Mouse (Mus musculus) intestine, embryonic 16.5 days (tissue): ENCODE measurements around the gene Bcl10. TPM values are rescaled to one million over a fixed set of nuclear protein-coding genes. Genes with fewer than 3 reads are reported as not detected.
"Not testable (repeated sequence)": the region's sequence is repeated elsewhere in the genome, so short reads cannot be mapped to it uniquely, and the experiment has no call there.

ENCODE experiments used
- ATAC-seq: fragments of 200-750 bp; cut with Nextera tagmentation; 2 replicates; pipeline ENCODE4 v1.8.0; 2017; ENCODE audit warnings: moderate TSS enrichment, moderate library complexity
- H3K27ac ChIP-seq: fragments of 300-500 bp; sonication (generic); 2 replicates; pipeline ENCODE4 v1.5.1; 2014; ENCODE audit warnings: mild to moderate bottlenecking, low read length
- H3K27me3 ChIP-seq: fragments of 300-500 bp; sonication (generic); replicated peaks from 2 replicates; pipeline ENCODE4 v1.6.1; 2014; ENCODE audit warnings: low read length, control low read depth, mixed read lengths; ENCODE audit not compliant: control insufficient read depth, insufficient read depth
- H3K36me3 ChIP-seq: fragments of 300-500 bp; sonication (generic); 2 replicates; pipeline ENCODE4 v1.6.1; 2014; ENCODE audit warnings: low read length, control low read depth; ENCODE audit not compliant: control insufficient read depth, insufficient read depth
- H3K4me1 ChIP-seq: fragments of 300-500 bp; sonication (generic); 2 replicates; pipeline ENCODE4 v1.6.1; 2014; ENCODE audit warnings: low read length, control low read depth, mixed read lengths; ENCODE audit not compliant: control insufficient read depth, insufficient read depth
- H3K4me2 ChIP-seq: fragments of 300-500 bp; sonication (generic); 2 replicates; pipeline ENCODE4 v1.6.1; 2014; ENCODE audit warnings: low read depth, low read length, control low read depth
- H3K4me3 ChIP-seq: fragments of 300-500 bp; sonication (generic); 2 replicates; pipeline ENCODE4 v1.5.1; 2014; ENCODE audit warnings: mild to moderate bottlenecking, low read length
- H3K9ac ChIP-seq: fragments of 300-500 bp; sonication (generic); 2 replicates; pipeline ENCODE4 v1.6.1; 2014; ENCODE audit warnings: low read depth, low read length
- H3K9me3 ChIP-seq: fragments of 300-500 bp; sonication (generic); 2 replicates; pipeline ENCODE4 v1.6.1; 2016; ENCODE audit warnings: low read length, control low read depth; ENCODE audit not compliant: control insufficient read depth
- WGBS: fragments of 180-500 bp; shearing (Covaris S2); extraction: QIAGEN DNeasy Blood & Tissue Kit; methylation state at CpG from one replicate; pipeline ENCODE4 v1.1.7; 2014; 5-methylcytosine and 5-hydroxymethylcytosine counted together
- polyA plus RNA-seq: library from polyadenylated mRNA; unstranded; fragments of >200 nt; fragmentation: Nextera tagmentation; extraction: Ambion mirVana; gene quantifications from 2 replicates; pipeline ENCODE4 v1.2.1, GENCODE M21; 2015

Gene Bcl10
- polyA plus RNA-seq, 1 experiment from 2014 or later: 51.7 TPM

DNA sequence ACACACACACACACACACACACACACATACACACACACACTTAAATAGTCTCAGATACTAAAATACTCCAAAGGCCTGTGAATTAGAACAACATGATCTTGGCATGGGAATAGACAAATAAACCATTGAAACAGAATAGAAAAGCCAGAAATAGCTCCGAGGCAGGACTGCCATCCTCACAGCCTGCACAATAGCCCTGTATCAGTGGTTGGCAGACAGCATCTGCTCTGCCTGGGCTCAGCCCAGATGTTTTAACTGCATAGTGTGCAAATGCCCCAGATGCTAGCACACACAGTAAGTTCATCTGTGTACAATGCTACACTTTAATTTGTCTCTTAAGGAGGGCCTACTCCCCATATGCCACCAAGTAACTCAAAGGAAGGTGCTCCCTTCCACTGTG is 37.2 kb downstream of the Bcl10 start:
- WGBS: 65% methylated on average over 1 of the region's 1 CpGs
- ATAC-seq: no peak

DNA sequence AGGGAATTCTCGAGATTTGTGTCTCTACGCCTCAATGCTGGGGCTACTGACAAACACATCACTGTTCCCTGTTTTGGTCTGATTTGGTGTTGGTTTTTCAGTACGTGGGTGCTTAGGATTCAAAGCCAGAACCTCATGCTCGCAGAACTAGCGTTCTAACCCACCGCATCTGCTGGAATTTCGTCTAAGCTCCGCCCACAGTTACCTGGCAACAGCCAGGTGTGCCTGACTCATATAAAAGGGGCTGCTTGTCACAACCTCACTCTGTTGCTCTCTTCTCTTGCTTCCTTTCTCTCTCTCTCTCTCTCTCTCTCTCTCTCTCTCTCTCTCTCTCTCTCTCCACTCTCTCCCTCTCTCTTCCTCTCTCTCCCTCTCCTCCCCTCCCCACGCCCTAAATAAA is 39.8 kb downstream of the Bcl10 start:
- Histone ChIP-seq H3K4me2 (no peak overlapping the region), H3K9ac (no peak overlapping the region), H3K27ac (no peak overlapping the region), H3K4me3 (no peak overlapping the region), H3K36me3 (no peaks in the 10 kb centered on the region), H3K9me3 (no peaks in the 10 kb centered on the region), H3K4me1 (peaks cover 16% of the 10 kb centered on the region), H3K27me3 (no peaks in the 10 kb centered on the region)
- WGBS: 29% methylated on average over 9 of the region's 9 CpGs
- no peak for ATAC-seq

More for the DNA sequence above, 37.2 kb downstream of the Bcl10 start:
- Histone ChIP-seq H3K9me3 (no peaks in the 10 kb centered on the region), H3K27ac (no peak overlapping the region), H3K4me2 (no peak overlapping the region), H3K4me3 (no peak overlapping the region), H3K27me3 (no peaks in the 10 kb centered on the region), H3K36me3 (no peaks in the 10 kb centered on the region), H3K9ac (no peak overlapping the region), H3K4me1 (peaks cover 13% of the 10 kb centered on the region)

DNA sequence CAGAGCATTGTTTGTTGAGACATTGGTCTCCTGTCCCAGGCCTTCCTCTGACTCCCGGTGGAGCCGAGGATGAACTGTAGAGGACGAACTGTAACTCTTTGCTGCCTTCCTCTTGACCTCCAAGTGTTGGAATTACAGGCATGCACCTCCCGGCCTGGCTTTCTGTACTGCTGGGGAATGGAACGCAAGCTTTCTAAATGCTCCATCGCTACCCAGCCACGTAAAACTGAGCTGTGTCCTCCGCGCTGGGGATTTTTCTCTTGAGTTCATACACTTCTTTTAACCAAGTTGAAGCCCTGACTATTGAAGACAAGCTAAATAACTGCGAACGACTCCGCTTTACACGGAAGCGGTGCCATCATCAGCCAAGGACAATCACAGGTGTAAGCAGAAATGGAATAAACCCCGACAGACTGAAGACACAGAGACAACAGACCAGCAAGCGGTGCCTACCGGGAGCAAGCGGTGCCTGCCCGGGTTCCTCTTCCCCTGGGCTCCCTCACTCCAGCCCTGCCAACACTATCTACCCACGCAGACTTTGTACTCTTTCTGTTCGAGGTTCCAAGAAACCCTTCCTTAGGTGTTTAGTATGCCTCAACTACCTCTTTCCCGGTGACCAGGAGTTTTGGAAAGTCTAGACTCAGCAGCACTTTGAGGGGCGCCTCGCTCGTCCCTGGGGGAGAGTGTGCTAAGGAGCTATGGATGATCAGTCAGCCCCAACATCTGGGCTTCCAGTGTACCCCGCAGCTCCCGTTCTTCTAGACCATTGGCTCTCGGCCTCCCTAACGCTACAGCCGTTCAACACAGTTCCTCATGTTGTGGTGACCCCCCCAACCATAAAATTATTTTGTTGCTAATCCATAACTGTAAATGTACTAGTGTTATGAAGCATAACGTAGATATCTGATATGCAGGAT is 40.8 kb downstream of the Bcl10 start:
- peak overlapping the region; percentile 27 for H3K9ac ChIP-seq
- no peaks in the 10 kb centered on the region for H3K36me3 ChIP-seq
- H3K4me2 ChIP-seq: peak overlapping the region; percentile 35
- WGBS: 20% methylated on average over 31 of the region's 31 CpGs
- H3K4me3 ChIP-seq: peak overlapping the region; percentile 11; the same call in 1 of the 2 replicates
- peak overlapping the region; percentile 65 for H3K27ac ChIP-seq
- peaks cover 16% of the 10 kb centered on the region for H3K4me1 ChIP-seq
- peak; percentile 37 for ATAC-seq
- no peaks in the 10 kb centered on the region for H3K27me3 ChIP-seq
- no peaks in the 10 kb centered on the region for H3K9me3 ChIP-seq

DNA sequence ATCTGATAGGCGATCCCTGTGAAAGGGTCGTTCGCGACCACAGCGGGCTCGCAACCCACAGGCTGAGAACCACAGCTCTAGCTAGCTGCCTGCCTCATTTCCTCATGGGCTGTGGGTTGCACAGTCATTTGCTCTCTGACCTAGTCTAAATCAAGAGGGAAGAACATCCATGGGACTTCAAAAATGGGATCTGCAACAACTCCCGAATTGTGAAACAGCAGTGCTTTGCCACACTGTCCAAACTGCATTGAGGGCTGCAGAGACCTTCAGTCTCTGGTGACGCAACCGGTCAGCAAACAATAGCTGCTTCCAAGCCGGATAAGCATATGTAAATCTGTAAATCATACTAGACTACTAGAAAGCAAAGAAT is 41.4 kb downstream of the Bcl10 start:
- Histone ChIP-seq H3K4me3 (0 out of 2 replicates have a peak overlapping the region, but pooled peaks have one; percentile 11), H3K9me3 (no peaks in the 10 kb centered on the region), H3K9ac (0 out of 2 replicates have a peak overlapping the region, but pooled peaks have one; percentile 3), H3K4me1 (peaks cover 16% of the 10 kb centered on the region), H3K27ac (peak overlapping the region; percentile 65), H3K4me2 (peak overlapping the region; percentile 35), H3K27me3 (no peaks in the 10 kb centered on the region), H3K36me3 (no peaks in the 10 kb centered on the region)
- WGBS: 26% methylated on average over 10 of the region's 10 CpGs
- peak; percentile 91 for ATAC-seq

DNA sequence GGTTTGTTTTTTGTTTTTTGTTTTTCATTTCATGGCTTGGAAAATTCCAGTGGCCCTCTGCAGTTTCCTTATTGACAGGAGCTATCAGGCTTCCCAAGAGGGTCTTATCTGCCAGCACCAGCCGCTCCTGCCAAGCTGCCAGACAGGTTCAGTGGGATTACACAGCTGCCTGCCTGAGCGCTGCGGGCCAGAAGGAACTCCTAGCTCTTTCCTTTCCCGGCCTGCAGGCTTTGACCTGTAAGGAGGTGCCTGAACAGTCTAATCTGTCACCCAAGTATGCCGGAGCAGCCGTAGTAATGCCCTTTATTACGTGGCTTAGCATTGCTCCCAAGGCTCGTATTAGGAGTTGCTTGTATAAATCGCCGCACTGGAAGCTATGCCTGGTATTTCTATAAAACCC is 41.9 kb downstream of the Bcl10 start:
- Histone ChIP-seq H3K36me3 (no peaks in the 10 kb centered on the region), H3K27me3 (no peaks in the 10 kb centered on the region), H3K4me3 (peak overlapping the region; percentile 5; the same call in 1 of the 2 replicates), H3K4me1 (peaks cover 16% of the 10 kb centered on the region), H3K27ac (peak overlapping the region; percentile 65), H3K9me3 (no peaks in the 10 kb centered on the region), H3K4me2 (peak overlapping the region; percentile 35), H3K9ac (peak overlapping the region; percentile 21; the same call in 1 of the 2 replicates)
- ATAC-seq: peak; percentile 95
- WGBS: 8% methylated on average over 10 of the region's 10 CpGs

DNA sequence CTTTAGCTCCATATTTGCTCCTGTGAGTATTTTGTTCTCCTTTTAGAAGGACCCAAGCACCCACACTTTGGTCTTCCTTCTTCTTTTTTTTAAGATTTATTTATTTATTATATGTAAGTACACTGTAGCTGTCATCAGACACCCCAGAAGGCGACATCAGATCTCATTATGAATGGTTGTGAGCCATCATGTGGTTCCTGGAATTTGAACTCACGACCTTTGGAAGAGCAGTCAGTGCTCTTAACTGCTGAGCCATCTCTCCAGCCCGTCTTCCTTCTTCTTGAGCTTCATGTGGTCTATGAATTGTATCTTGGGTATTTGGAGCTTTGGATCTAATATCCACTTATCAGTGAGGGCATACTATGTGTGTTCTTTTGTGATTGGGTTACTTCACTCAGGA is 43.0 kb downstream of the Bcl10 start:
- not testable (repeated sequence) for H3K36me3 ChIP-seq, ATAC-seq, H3K27ac ChIP-seq, H3K27me3 ChIP-seq, H3K4me2 ChIP-seq, H3K4me3 ChIP-seq, H3K9me3 ChIP-seq, H3K9ac ChIP-seq
- H3K4me1 ChIP-seq: peaks cover 16% of the 10 kb centered on the region
- 64% methylated on average over 3 of the region's 3 CpGs for WGBS

DNA sequence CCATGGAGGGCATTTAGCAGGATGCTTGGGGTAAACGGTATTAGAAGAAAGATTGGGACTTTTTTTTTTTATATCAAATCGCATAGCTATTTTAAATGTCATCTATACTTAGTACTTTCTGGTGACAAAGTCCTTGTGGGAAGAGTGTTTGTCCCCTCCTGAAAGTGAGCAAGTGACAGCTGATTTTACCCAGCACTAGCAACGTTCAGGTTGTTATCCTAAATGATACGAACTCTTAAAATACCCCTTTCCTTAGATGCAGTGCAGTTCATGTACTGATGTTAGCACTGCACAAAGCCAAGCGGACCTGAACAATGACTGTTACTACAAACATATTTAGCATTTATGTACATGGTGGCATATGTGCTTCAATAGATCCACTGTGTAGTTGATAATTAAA is 44.2 kb downstream of the Bcl10 start:
- Histone ChIP-seq H3K4me2 (no peak overlapping the region), H3K4me1 (peaks cover 16% of the 10 kb centered on the region), H3K9ac (no peak overlapping the region), H3K4me3 (no peak overlapping the region), H3K36me3 (no peaks in the 10 kb centered on the region), H3K27ac (no peak overlapping the region), H3K27me3 (no peaks in the 10 kb centered on the region), H3K9me3 (no peaks in the 10 kb centered on the region)
- WGBS: 87% methylated on average over 5 of the region's 5 CpGs
- ATAC-seq: no peak

DNA sequence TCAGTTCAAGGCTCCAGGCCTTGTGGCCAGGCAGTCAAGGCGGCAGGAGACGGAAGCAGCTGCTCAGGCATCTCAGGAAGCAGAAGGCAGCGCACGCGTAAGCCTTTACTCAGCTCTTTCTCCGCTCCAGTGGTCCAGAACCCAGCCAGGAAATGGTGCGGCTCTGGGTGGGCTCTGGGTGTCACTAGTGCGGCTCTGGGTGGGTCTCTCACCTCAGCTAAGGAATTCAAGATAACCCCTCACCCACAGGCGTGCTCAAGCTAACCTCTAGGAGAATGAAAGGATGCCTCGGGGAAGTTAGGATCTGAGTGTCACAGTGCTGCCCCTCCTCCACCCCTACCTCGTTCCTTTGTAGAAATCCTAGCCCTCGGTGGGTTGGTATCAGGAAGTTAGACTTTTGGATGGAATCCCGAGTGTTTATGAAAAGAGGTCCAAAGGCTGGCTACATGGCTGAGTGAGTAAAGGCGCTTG is 46.5 kb downstream of the Bcl10 start:
- Histone ChIP-seq H3K27ac (no peak overlapping the region), H3K4me1 (0 out of 2 replicates have a peak, but pooled peaks cover 5% of the 10 kb centered on the region), H3K9me3 (peaks cover 2% of the 10 kb centered on the region; the same call in 1 of the 2 replicates), H3K36me3 (0 out of 2 replicates have a peak, but pooled peaks cover 2% of the 10 kb centered on the region), H3K4me3 (no peak overlapping the region), H3K9ac (no peak overlapping the region), H3K4me2 (no peak overlapping the region), H3K27me3 (no peaks in the 10 kb centered on the region)
- 52% methylated on average over 14 of the region's 14 CpGs for WGBS
- ATAC-seq: no peak

DNA sequence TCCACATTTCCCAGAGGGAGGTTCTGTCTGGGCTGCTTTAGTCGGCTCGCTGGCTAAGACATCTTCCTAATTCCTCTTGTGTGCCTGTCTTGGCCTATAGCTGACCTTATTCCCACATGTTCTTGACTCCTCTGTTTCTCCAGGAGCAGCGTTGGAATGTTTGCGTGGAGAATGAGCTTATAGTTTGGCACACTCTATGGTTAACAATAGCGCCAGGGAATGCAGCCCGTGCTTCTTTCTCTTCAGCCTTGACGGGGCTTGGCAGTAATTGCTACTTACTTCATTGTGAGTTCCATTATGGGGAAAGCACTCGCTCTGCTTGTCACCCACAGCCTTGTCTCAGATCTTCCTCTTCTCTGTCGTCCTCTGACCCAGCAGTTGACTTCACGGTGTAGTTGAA is 48.9 kb downstream of the Bcl10 start:
- Histone ChIP-seq H3K9ac (no peak overlapping the region), H3K27me3 (no peaks in the 10 kb centered on the region), H3K4me2 (no peak overlapping the region), H3K4me3 (no peak overlapping the region), H3K27ac (no peak overlapping the region), H3K36me3 (0 out of 2 replicates have a peak, but pooled peaks cover 2% of the 10 kb centered on the region), H3K9me3 (peaks cover 7% of the 10 kb centered on the region; the same call in 1 of the 2 replicates), H3K4me1 (no peaks in the 10 kb centered on the region)
- no peak for ATAC-seq
- 75% methylated on average over 10 of the region's 10 CpGs for WGBS
